Mouse (Mus musculus): ENCODE results near the gene Birc3. TPM values are rescaled to one million over a fixed set of nuclear protein-coding genes. Genes with fewer than 3 reads are reported as not detected.
"Not testable (repeated sequence)": the region's sequence is repeated elsewhere in the genome, so short reads cannot be mapped to it uniquely, and the experiment has no call there.

Gene Birc3
- polyA plus RNA-seq, 1 experiment, result 0.14 TPM

DNA sequence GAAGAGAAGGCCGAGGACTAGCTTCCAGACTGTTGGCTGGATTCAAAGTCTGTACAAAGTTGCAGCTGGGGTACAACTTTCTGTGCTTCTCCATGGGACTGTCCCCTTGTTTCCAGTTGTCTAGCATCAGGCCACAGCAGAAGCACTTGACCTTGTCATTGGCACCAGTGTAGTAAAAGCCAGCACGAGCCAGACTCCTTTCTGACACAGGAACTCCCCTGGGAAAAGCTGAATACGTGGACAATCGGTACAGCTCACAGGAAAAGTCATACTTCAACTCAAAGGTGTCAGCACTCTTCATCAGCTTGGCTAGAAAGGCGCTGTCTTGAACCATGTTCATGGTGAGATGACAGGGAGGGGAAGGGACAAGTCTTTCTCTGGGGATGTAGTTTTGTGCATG is 12.0 kb downstream of the Birc3 start:
- no peak for TF ChIP-seq MAX (IDR thresholded peaks at IDR 0.05; ENCODE audit: low read depth)
- no peak for TF ChIP-seq MYOG (IDR thresholded peaks at IDR 0.05; ENCODE audit: control insufficient read depth in 1 of 3, insufficient read depth in 1 of 3, insufficient read length in 2 of 3, low read depth in 2 of 3)
- no peak for TF ChIP-seq REST (IDR thresholded peaks at IDR 0.05; ENCODE audit: insufficient read depth, insufficient read length)
- TF ChIP-seq SRF (IDR thresholded peaks at IDR 0.05; ENCODE audit: control insufficient read depth, insufficient read length, low read depth), result no peak
- no peak for TF ChIP-seq POLR2AphosphoS2 (IDR thresholded peaks at IDR 0.05; ENCODE audit: insufficient read length, low read depth)
- TF ChIP-seq POLR2A (IDR thresholded peaks at IDR 0.05; ENCODE audit: insufficient read length, low read depth), result no peak
- no peak for TF ChIP-seq MYOD1 (IDR thresholded peaks at IDR 0.05; ENCODE audit: control insufficient read depth in 1 of 3, insufficient read length in 2 of 3, low read depth in 2 of 3)
- TF ChIP-seq E2F4 (IDR thresholded peaks at IDR 0.05; ENCODE audit: insufficient read depth), result no peak
- TF ChIP-seq TCF3 (IDR thresholded peaks at IDR 0.05; ENCODE audit: insufficient read length, low read depth), result no peak
- TF ChIP-seq CEBPB (IDR thresholded peaks at IDR 0.05; ENCODE audit: insufficient read depth, poor library complexity, severe bottlenecking), result no peak
- TF ChIP-seq USF1 (IDR thresholded peaks at IDR 0.05; ENCODE audit: low read depth), result no peak
- TF ChIP-seq TCF12 (IDR thresholded peaks at IDR 0.05; ENCODE audit: insufficient read depth, poor library complexity, severe bottlenecking), result no peak
- Histone ChIP-seq H3K36me3 (ENCODE audit: control insufficient read depth, insufficient read depth) (no peaks in the 10 kb centered on the region), H3K27me3 (ENCODE audit: control insufficient read depth, insufficient read depth, insufficient read length) (no peaks in the 10 kb centered on the region), H3K4me2 (ENCODE audit: low read depth) (no peak overlapping the region), H3K4me3 (no peak overlapping the region), H3K79me2 (ENCODE audit: control insufficient read depth, insufficient read depth) (no peaks in the 10 kb centered on the region), H3ac (ENCODE audit: control insufficient read depth, insufficient read length) (no peak overlapping the region)

DNA sequence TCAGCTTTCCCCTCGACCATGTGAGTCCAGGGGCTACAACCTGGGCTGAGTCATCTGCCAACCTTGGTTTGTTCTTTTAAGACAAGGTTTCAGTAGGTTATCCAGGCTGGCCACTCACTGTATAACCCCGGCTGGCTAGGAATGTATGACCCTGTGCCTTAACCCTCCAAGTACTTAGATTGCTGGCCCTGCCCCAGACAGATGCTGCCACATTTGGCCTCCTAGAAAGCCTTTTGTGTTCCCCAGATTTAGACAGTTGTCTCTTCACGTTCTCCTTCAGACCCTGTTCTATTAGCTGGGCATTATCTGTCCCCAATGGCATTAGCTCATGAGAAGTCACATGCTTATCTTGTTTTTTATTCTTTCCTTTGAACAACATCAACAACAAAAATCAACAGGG is 17.1 kb downstream of the Birc3 start:
- Histone ChIP-seq H3ac (ENCODE audit: control insufficient read depth, insufficient read length) (no peak overlapping the region), H3K4me3 (no peak overlapping the region), H3K27me3 (ENCODE audit: control insufficient read depth, insufficient read depth, insufficient read length) (no peaks in the 10 kb centered on the region), H3K4me2 (ENCODE audit: low read depth) (no peak overlapping the region), H3K79me2 (ENCODE audit: control insufficient read depth, insufficient read depth) (no peaks in the 10 kb centered on the region), H3K36me3 (ENCODE audit: control insufficient read depth, insufficient read depth) (no peaks in the 10 kb centered on the region)
- no peak for TF ChIP-seq REST (IDR thresholded peaks at IDR 0.05; ENCODE audit: insufficient read depth, insufficient read length)
- no peak for TF ChIP-seq MYOD1 (IDR thresholded peaks at IDR 0.05; ENCODE audit: control insufficient read depth in 1 of 3, insufficient read length in 2 of 3, low read depth in 2 of 3)
- TF ChIP-seq MAX (IDR thresholded peaks at IDR 0.05; ENCODE audit: low read depth), result no peak
- TF ChIP-seq MYOG (IDR thresholded peaks at IDR 0.05; ENCODE audit: control insufficient read depth in 1 of 3, insufficient read depth in 1 of 3, insufficient read length in 2 of 3, low read depth in 2 of 3), result no peak
- no peak for TF ChIP-seq POLR2AphosphoS2 (IDR thresholded peaks at IDR 0.05; ENCODE audit: insufficient read length, low read depth)
- TF ChIP-seq POLR2A (IDR thresholded peaks at IDR 0.05; ENCODE audit: insufficient read length, low read depth), result no peak
- TF ChIP-seq CEBPB (IDR thresholded peaks at IDR 0.05; ENCODE audit: insufficient read depth, poor library complexity, severe bottlenecking), result no peak

DNA sequence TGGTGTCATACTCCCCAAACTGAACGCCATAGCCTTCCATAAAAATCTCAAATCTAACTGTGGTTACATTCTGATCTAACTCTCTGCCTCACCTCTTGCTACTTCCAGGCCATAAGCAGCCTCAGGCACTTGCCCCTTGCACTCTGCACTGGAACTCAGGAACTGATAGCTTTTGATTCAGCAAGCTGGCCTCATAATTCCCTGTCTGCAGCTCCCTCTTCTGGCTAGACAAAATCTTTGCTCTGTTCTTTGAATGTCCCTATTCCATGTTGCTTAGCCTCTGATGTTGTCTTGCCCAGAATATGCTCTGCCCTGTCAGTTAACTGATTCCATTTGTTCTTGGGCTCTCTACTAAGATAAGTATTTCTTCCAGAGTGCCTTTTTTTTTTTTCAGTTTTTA is 17.6 kb downstream of the Birc3 start:
- Histone ChIP-seq H3K36me3 (ENCODE audit: control insufficient read depth, insufficient read depth) (no peaks in the 10 kb centered on the region), H3K4me3 (no peak overlapping the region), H3K79me2 (ENCODE audit: control insufficient read depth, insufficient read depth) (no peaks in the 10 kb centered on the region), H3K4me2 (ENCODE audit: low read depth) (no peak overlapping the region), H3ac (ENCODE audit: control insufficient read depth, insufficient read length) (no peak overlapping the region), H3K27me3 (ENCODE audit: control insufficient read depth, insufficient read depth, insufficient read length) (no peaks in the 10 kb centered on the region)
- TF ChIP-seq MYOD1 (IDR thresholded peaks at IDR 0.05; ENCODE audit: control insufficient read depth in 1 of 3, insufficient read length in 2 of 3, low read depth in 2 of 3) (no peak), E2F4 (IDR thresholded peaks at IDR 0.05; ENCODE audit: insufficient read depth) (no peak), MAX (IDR thresholded peaks at IDR 0.05; ENCODE audit: low read depth) (no peak), TCF12 (IDR thresholded peaks at IDR 0.05; ENCODE audit: insufficient read depth, poor library complexity, severe bottlenecking) (no peak), USF1 (IDR thresholded peaks at IDR 0.05; ENCODE audit: low read depth) (no peak), CEBPB (IDR thresholded peaks at IDR 0.05; ENCODE audit: insufficient read depth, poor library complexity, severe bottlenecking) (no peak), REST (IDR thresholded peaks at IDR 0.05; ENCODE audit: insufficient read depth, insufficient read length) (no peak), TCF3 (IDR thresholded peaks at IDR 0.05; ENCODE audit: insufficient read length, low read depth) (no peak), POLR2A (IDR thresholded peaks at IDR 0.05; ENCODE audit: insufficient read length, low read depth) (no peak), SRF (IDR thresholded peaks at IDR 0.05; ENCODE audit: control insufficient read depth, insufficient read length, low read depth) (no peak), MYOG (IDR thresholded peaks at IDR 0.05; ENCODE audit: control insufficient read depth in 1 of 3, insufficient read depth in 1 of 3, insufficient read length in 2 of 3, low read depth in 2 of 3) (no peak), POLR2AphosphoS2 (IDR thresholded peaks at IDR 0.05; ENCODE audit: insufficient read length, low read depth) (no peak)

DNA sequence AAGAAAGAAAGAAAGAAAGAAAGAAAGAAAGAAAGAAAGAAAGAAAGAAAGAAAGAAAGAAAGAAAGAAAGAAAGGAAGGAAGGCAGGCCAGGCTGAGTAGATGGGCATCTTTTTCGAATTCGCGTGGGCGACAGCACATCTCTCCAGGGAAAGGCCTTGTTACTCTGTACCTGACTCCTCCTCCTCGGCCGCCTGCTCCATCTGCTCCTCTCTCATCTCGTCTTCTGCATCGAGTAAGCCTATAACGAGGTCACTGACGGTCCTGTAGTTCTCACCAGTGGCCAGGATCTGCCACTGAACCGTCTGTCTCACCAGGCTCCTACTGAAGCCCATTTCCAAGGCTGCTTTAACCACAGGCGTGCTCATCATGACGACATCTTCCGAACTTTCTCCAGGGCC is 18.8 kb downstream of the Birc3 start:
- H3K27me3 ChIP-seq (ENCODE audit: control insufficient read depth, insufficient read depth, insufficient read length); H3K79me2 ChIP-seq (ENCODE audit: control insufficient read depth, insufficient read depth); H3ac ChIP-seq (ENCODE audit: control insufficient read depth, insufficient read length); H3K36me3 ChIP-seq (ENCODE audit: control insufficient read depth, insufficient read depth); H3K4me2 ChIP-seq (ENCODE audit: low read depth); H3K4me3 ChIP-seq: not testable (repeated sequence)

GRCm38 (mm10) chr9:7852346-7853230 is 20.4 kb downstream of the Birc3 start:
- no peak overlapping the region for H3ac ChIP-seq (ENCODE audit: control insufficient read depth, insufficient read length)

More at GRCm38 (mm10) chr9:7852346-7853230, 20.4 kb downstream of the Birc3 start:
- no peak for TF ChIP-seq TCF3 (IDR thresholded peaks at IDR 0.05; ENCODE audit: insufficient read length, low read depth)
- TF ChIP-seq USF1 (IDR thresholded peaks at IDR 0.05; ENCODE audit: low read depth), result no peak
- TF ChIP-seq POLR2AphosphoS2 (IDR thresholded peaks at IDR 0.05; ENCODE audit: insufficient read length, low read depth), result no peak
- TF ChIP-seq MYOG (IDR thresholded peaks at IDR 0.05; ENCODE audit: control insufficient read depth in 1 of 3, insufficient read depth in 1 of 3, insufficient read length in 2 of 3, low read depth in 2 of 3), result no peak
- TF ChIP-seq E2F4 (IDR thresholded peaks at IDR 0.05; ENCODE audit: insufficient read depth), result no peak
- no peak for TF ChIP-seq CEBPB (IDR thresholded peaks at IDR 0.05; ENCODE audit: insufficient read depth, poor library complexity, severe bottlenecking)
- TF ChIP-seq SRF (IDR thresholded peaks at IDR 0.05; ENCODE audit: control insufficient read depth, insufficient read length, low read depth), result no peak
- TF ChIP-seq MYOD1 (IDR thresholded peaks at IDR 0.05; ENCODE audit: control insufficient read depth in 1 of 3, insufficient read length in 2 of 3, low read depth in 2 of 3), result no peak
- TF ChIP-seq POLR2A (IDR thresholded peaks at IDR 0.05; ENCODE audit: insufficient read length, low read depth), result no peak
- no peak for TF ChIP-seq MAX (IDR thresholded peaks at IDR 0.05; ENCODE audit: low read depth)
- TF ChIP-seq TCF12 (IDR thresholded peaks at IDR 0.05; ENCODE audit: insufficient read depth, poor library complexity, severe bottlenecking), result no peak
- H3K4me2 ChIP-seq (ENCODE audit: low read depth), result no peak overlapping the region
- H3K4me3 ChIP-seq, result no peak overlapping the region
- H3K27me3 ChIP-seq (ENCODE audit: control insufficient read depth, insufficient read depth, insufficient read length), result no peaks in the 10 kb centered on the region
- H3K79me2 ChIP-seq (ENCODE audit: control insufficient read depth, insufficient read depth), result no peaks in the 10 kb centered on the region
- H3K36me3 ChIP-seq (ENCODE audit: control insufficient read depth, insufficient read depth), result no peaks in the 10 kb centered on the region
